Mouse (Mus musculus) neural tube, embryonic 12.5 days (tissue): Measurements from ENCODE around the gene Pnkd. TPM values are rescaled to one million over a fixed set of nuclear protein-coding genes. Genes with fewer than 3 reads are reported as not detected.
A peak's percentile ranks its signal among the peaks of the same experiment; 100 is the strongest.

Experiments
- ATAC-seq: fragments of 200-750 bp; cut with Nextera tagmentation; 2 replicates; pipeline ENCODE4 v1.8.0; 2017; ENCODE audit warnings: low read depth, mild to moderate bottlenecking, moderate TSS enrichment, moderate library complexity; ENCODE audit not compliant: low FRiP score
- H3K27ac ChIP-seq: fragments of 300-500 bp; sonication (generic); 2 replicates; pipeline ENCODE4 v1.5.1; 2016
- H3K27me3 ChIP-seq: fragments of 300-500 bp; sonication (generic); replicated peaks from 2 replicates; pipeline ENCODE4 v1.6.1; 2016; ENCODE audit warnings: mild to moderate bottlenecking
- H3K36me3 ChIP-seq: fragments of 300-500 bp; sonication (generic); 2 replicates; pipeline ENCODE4 v1.6.1; 2016; ENCODE audit warnings: mild to moderate bottlenecking
- H3K4me1 ChIP-seq: fragments of 300-500 bp; sonication (generic); 2 replicates; pipeline ENCODE4 v1.6.1; 2016
- H3K4me2 ChIP-seq: fragments of 300-500 bp; sonication (generic); replicated peaks from 2 replicates; pipeline ENCODE4 v1.6.1; 2016; ENCODE audit warnings: mild to moderate bottlenecking
- H3K4me3 ChIP-seq: fragments of 300-500 bp; sonication (generic); 2 replicates; pipeline ENCODE4 v1.5.1; 2016
- H3K9ac ChIP-seq: fragments of 300-500 bp; sonication (generic); 2 replicates; pipeline ENCODE4 v1.6.1; 2016; ENCODE audit warnings: mild to moderate bottlenecking
- H3K9me3 ChIP-seq: fragments of 300-500 bp; sonication (generic); 2 replicates; pipeline ENCODE4 v1.6.1; 2016; ENCODE audit warnings: mild to moderate bottlenecking
- WGBS: fragments of 180-500 bp; shearing (Covaris S2); methylation state at CpG from one replicate; pipeline ENCODE4 v1.1.7; 2016; 5-methylcytosine and 5-hydroxymethylcytosine counted together
- polyA plus RNA-seq: library from polyadenylated mRNA; unstranded; fragments of >200 nt; fragmentation: Nextera tagmentation; extraction: Ambion mirVana; gene quantifications from 2 replicates; pipeline ENCODE4 v1.2.1, GENCODE M21; 2016

The Pnkd gene
- polyA plus RNA-seq: 96.1 and 104 TPM in 2 replicates

GRCm38 (mm10) chr1:74284543-74285160, at the start of gene Pnkd, which contains the start of gene Aamp:
Pnkd (plus strand) TSS chr1:74284930.
Aamp (minus strand) TSS chr1:74284738.
- Histone ChIP-seq H3K9ac (peak within 1 kb of the TSS; percentile 64), H3K4me1 (peaks cover 21% of the 10 kb centered on the region), H3K36me3 (peaks cover 33% of the 10 kb centered on the region), H3K4me3 (peak within 1 kb of the TSS; percentile 63), H3K4me2 (peak within 1 kb of the TSS; percentile 83), H3K27me3 (no peaks in the 10 kb centered on the region), H3K27ac (no peak within 1 kb of the TSS), H3K9me3 (no peaks in the 10 kb centered on the region)
- under 1% methylated on average over 56 of the region's 56 CpGs for WGBS
- peak; percentile 98 for ATAC-seq

GRCm38 (mm10) chr1:74235938-74236589, 48.7 kb upstream of the Pnkd start, which contains the start of gene Arpc2:
Arpc2 (plus strand) TSS chr1:74236084.
- Histone ChIP-seq H3K27ac (peak within 1 kb of the TSS; percentile 70), H3K9me3 (no peaks in the 10 kb centered on the region), H3K9ac (peak within 1 kb of the TSS; percentile 93), H3K4me3 (peak within 1 kb of the TSS; percentile 93), H3K36me3 (no peaks in the 10 kb centered on the region), H3K4me1 (peaks cover 32% of the 10 kb centered on the region), H3K4me2 (peak within 1 kb of the TSS; percentile 82), H3K27me3 (no peaks in the 10 kb centered on the region)
- ATAC-seq: peak; percentile 93
- 2% methylated on average over 45 of the region's 55 CpGs for WGBS

GRCm38 (mm10) chr1:74236590-74237317, 48.0 kb upstream of the Pnkd start:
- H3K9me3 ChIP-seq: no peaks in the 10 kb centered on the region
- peak overlapping the region; percentile 70 for H3K27ac ChIP-seq
- H3K4me2 ChIP-seq: peak overlapping the region; percentile 82
- H3K4me3 ChIP-seq: peak overlapping the region; percentile 93
- no peaks in the 10 kb centered on the region for H3K36me3 ChIP-seq
- peak overlapping the region; percentile 93 for H3K9ac ChIP-seq
- under 1% methylated on average over 53 of the region's 57 CpGs for WGBS
- H3K4me1 ChIP-seq: peaks cover 32% of the 10 kb centered on the region
- no peaks in the 10 kb centered on the region for H3K27me3 ChIP-seq
- ATAC-seq: peak; percentile 57

- H3K4me1 ChIP-seq: peaks cover 32% of the 10 kb centered on the region
- H3K9ac ChIP-seq: peak overlapping the region; percentile 93
- no peaks in the 10 kb centered on the region for H3K9me3 ChIP-seq
- H3K27me3 ChIP-seq: no peaks in the 10 kb centered on the region
- WGBS: 45% methylated on average over 5 of the region's 5 CpGs
- peak overlapping the region; percentile 93 for H3K4me3 ChIP-seq
- H3K36me3 ChIP-seq: no peaks in the 10 kb centered on the region
- no peak overlapping the region for H3K27ac ChIP-seq
- H3K4me2 ChIP-seq: peak overlapping the region; percentile 82
- no peak for ATAC-seq
Observed at GRCm38 (mm10) chr1:74237671-74238070, 47.1 kb upstream of the Pnkd start.

GRCm38 (mm10) chr1:74238136-74238535, 46.6 kb upstream of the Pnkd start:
- H3K36me3 ChIP-seq: no peaks in the 10 kb centered on the region
- no peak for ATAC-seq
- H3K27me3 ChIP-seq: no peaks in the 10 kb centered on the region
- peak overlapping the region; percentile 93; the same call in 1 of the 2 replicates for H3K4me3 ChIP-seq
- H3K9me3 ChIP-seq: no peaks in the 10 kb centered on the region
- 69% methylated on average over 1 of the region's 1 CpGs for WGBS
- H3K4me2 ChIP-seq: peak overlapping the region; percentile 82
- H3K4me1 ChIP-seq: peaks cover 32% of the 10 kb centered on the region
- no peak overlapping the region for H3K9ac ChIP-seq
- H3K27ac ChIP-seq: no peak overlapping the region

- Histone ChIP-seq H3K4me1 (peaks cover 32% of the 10 kb centered on the region), H3K4me2 (peak overlapping the region; percentile 32), H3K4me3 (no peak overlapping the region), H3K9ac (no peak overlapping the region), H3K36me3 (no peaks in the 10 kb centered on the region), H3K27me3 (no peaks in the 10 kb centered on the region), H3K9me3 (no peaks in the 10 kb centered on the region), H3K27ac (no peak overlapping the region)
- ATAC-seq: no peak
- WGBS: 83% methylated on average over 7 of the region's 7 CpGs
Observed at GRCm38 (mm10) chr1:74239162-74239561, 45.6 kb upstream of the Pnkd start.

- Histone ChIP-seq H3K27me3 (no peaks in the 10 kb centered on the region), H3K27ac (no peak overlapping the region), H3K4me2 (peak overlapping the region; percentile 32; the same call in 1 of the 2 replicates), H3K9me3 (no peaks in the 10 kb centered on the region), H3K4me3 (no peak overlapping the region), H3K36me3 (no peaks in the 10 kb centered on the region), H3K9ac (no peak overlapping the region), H3K4me1 (peaks cover 32% of the 10 kb centered on the region)
- no peak for ATAC-seq
- WGBS: 70% methylated on average over 11 of the region's 11 CpGs
Observed at GRCm38 (mm10) chr1:74239618-74240017, 45.1 kb upstream of the Pnkd start.

- H3K4me3 ChIP-seq: no peak overlapping the region
- 0 out of 2 replicates have a peak overlapping the region, but pooled peaks have one; percentile 14 for H3K9ac ChIP-seq
- ATAC-seq: no peak
- no peak overlapping the region for H3K27ac ChIP-seq
- WGBS: 72% methylated on average over 6 of the region's 6 CpGs
- peaks cover 32% of the 10 kb centered on the region for H3K4me1 ChIP-seq
- H3K27me3 ChIP-seq: no peaks in the 10 kb centered on the region
- H3K9me3 ChIP-seq: no peaks in the 10 kb centered on the region
- H3K36me3 ChIP-seq: no peaks in the 10 kb centered on the region
- H3K4me2 ChIP-seq: no peak overlapping the region
Observed at GRCm38 (mm10) chr1:74240311-74240710, 44.4 kb upstream of the Pnkd start.

DNA sequence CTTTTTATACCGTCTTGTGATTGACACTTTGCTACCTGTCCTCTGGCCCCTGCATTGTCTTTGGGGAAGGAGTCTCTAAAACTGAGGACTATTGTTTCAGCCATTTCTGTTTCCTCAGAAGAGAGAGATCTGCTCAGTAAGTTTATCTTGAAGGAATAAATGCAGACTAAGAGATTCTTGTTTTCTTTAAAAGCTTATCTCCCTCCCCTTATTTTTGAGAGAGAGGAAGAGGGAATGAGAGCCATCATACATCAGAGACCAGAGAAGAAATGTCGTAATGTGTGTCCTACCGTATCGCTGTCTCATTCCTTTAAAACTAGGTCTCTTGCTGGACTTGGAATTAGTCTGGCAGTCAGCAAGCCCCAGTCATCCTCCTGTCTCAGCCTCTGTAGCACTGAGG, 43.9 kb upstream of the Pnkd start:
- Histone ChIP-seq H3K9me3 (no peaks in the 10 kb centered on the region), H3K9ac (0 out of 2 replicates have a peak overlapping the region, but pooled peaks have one; percentile 14), H3K27me3 (no peaks in the 10 kb centered on the region), H3K27ac (no peak overlapping the region), H3K36me3 (no peaks in the 10 kb centered on the region), H3K4me2 (no peak overlapping the region), H3K4me3 (no peak overlapping the region), H3K4me1 (peaks cover 32% of the 10 kb centered on the region)
- ATAC-seq: no peak
- WGBS: 92% methylated on average over 4 of the region's 4 CpGs

DNA sequence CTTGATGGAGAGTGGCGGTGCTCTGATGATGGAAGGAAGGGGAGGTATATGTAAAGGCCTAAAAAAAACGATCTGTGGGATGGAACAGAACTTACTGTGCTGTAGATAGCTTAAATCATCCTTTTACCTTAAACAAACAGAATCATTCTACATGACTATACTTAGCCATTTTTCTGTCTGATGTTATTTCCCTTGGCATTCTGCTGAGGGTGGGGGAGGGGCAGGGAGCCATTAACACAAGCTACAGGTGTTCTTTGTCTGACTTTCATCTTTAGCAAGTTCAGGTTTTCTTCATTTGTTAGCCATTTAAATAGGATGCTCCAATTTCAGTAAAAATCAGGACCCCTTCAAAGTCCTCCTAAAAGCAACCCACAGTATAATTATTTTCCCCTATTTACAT, 39.2 kb upstream of the Pnkd start:
- WGBS: 90% methylated on average over 2 of the region's 2 CpGs
- Histone ChIP-seq H3K27ac (no peak overlapping the region), H3K4me1 (0 out of 2 replicates have a peak, but pooled peaks cover under 1% of the 10 kb centered on the region), H3K9me3 (no peaks in the 10 kb centered on the region), H3K9ac (no peak overlapping the region), H3K4me3 (no peak overlapping the region), H3K27me3 (no peaks in the 10 kb centered on the region), H3K36me3 (peaks cover 19% of the 10 kb centered on the region), H3K4me2 (no peak overlapping the region)
- ATAC-seq: no peak

GRCm38 (mm10) chr1:74248799-74249198, 35.9 kb upstream of the Pnkd start:
- Histone ChIP-seq H3K9me3 (no peaks in the 10 kb centered on the region), H3K27ac (no peak overlapping the region), H3K27me3 (no peaks in the 10 kb centered on the region), H3K9ac (no peak overlapping the region), H3K4me1 (no peaks in the 10 kb centered on the region), H3K4me3 (no peak overlapping the region), H3K36me3 (peaks cover 49% of the 10 kb centered on the region), H3K4me2 (no peak overlapping the region)
- no peak for ATAC-seq
- WGBS: 78% methylated on average over 1 of the region's 1 CpGs

DNA sequence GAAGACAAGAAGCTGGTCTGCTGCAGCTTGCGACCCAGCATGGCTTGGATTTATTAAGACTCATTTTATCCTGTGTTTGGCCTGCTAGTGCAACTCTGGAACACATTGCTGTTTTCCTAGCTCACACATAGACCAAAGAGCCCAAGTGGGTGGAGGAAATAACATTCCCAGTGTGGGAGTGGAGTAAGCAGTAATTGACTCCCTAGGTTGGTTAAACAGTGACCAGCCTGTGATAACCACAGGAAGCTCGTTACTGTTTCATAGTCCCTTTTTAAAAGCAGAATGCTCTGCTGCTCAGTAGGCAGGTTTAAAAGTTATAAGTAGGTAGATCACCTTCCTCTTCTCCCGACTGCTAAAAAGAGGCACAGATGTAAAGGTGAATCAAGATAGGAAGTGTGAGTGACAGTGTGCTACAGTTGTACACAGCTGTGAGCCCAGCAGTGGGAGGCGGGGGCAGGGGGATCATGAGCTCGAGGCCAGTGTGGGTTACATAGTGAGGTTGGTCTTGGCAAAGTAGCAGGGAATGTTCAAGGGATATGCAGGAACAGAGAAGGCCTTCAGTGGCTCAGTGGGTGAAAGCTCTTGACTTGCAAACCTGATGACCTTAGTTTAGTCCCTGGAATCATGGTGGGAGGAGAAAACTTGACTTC, 35.3 kb upstream of the Pnkd start:
- H3K9ac ChIP-seq: no peak overlapping the region
- no peak overlapping the region for H3K27ac ChIP-seq
- H3K27me3 ChIP-seq: no peaks in the 10 kb centered on the region
- WGBS: 72% methylated on average over 5 of the region's 5 CpGs
- H3K4me1 ChIP-seq: no peaks in the 10 kb centered on the region
- H3K9me3 ChIP-seq: no peaks in the 10 kb centered on the region
- no peak overlapping the region for H3K4me2 ChIP-seq
- ATAC-seq: no peak
- no peak overlapping the region for H3K4me3 ChIP-seq
- H3K36me3 ChIP-seq: peaks cover 56% of the 10 kb centered on the region
